Mouse (Mus musculus) frontal cortex, postnatal 36 days (tissue): ENCODE results near the gene Opn3.

Experiments
- DNase-seq, 2 experiments: peaks; one replicate each; pipeline ENCODE4 v3.0.0; 2022; ENCODE audit warnings: low spot score in 2 of 2

Gene Opn3

GRCm38 (mm10) chr1:175692246-175692996 is at the start of gene Opn3, which contains the start of gene Chml:
TSS of gene Opn3 (minus strand) at chr1:175692776.
TSS of gene Chml (minus strand) at chr1:175692901.
- peak; percentile 95 to 96 for DNase-seq

- no peak for DNase-seq
Observed at GRCm38 (mm10) chr1:175725771-175726170, 33.2 kb upstream of the Opn3 start.

- no peak for DNase-seq
Observed at GRCm38 (mm10) chr1:175716832-175717231, 24.3 kb upstream of the Opn3 start.

- DNase-seq: no peak
Observed at GRCm38 (mm10) chr1:175712338-175712909, 19.8 kb upstream of the Opn3 start.

GRCm38 (mm10) chr1:175708013-175708412 is 15.4 kb upstream of the Opn3 start:
- no peak for DNase-seq

GRCm38 (mm10) chr1:175707599-175707998 is 15.0 kb upstream of the Opn3 start:
- DNase-seq: no peak

- no peak for DNase-seq
Observed at GRCm38 (mm10) chr1:175701145-175701544, 8.6 kb upstream of the Opn3 start.

GRCm38 (mm10) chr1:175699796-175700195 is 7.2 kb upstream of the Opn3 start:
- DNase-seq: no peak

GRCm38 (mm10) chr1:175699375-175699774 is 6.8 kb upstream of the Opn3 start:
- DNase-seq: no peak

GRCm38 (mm10) chr1:175698293-175698692 is 5.7 kb upstream of the Opn3 start, which contains the start of gene Wdr64:
TSS of gene Wdr64 (plus strand) at chr1:175698593.
- no peak for DNase-seq

- DNase-seq: no peak
Observed at GRCm38 (mm10) chr1:175693429-175693960, 919 bp upstream of the Opn3 start.

GRCm38 (mm10) chr1:175692997-175693361 is 403 bp upstream of the Opn3 start:
- no peak for DNase-seq

GRCm38 (mm10) chr1:175691686-175692245 is 810 bp downstream of the Opn3 start:
- no peak for DNase-seq

GRCm38 (mm10) chr1:175680995-175681394 is 11.6 kb downstream of the Opn3 start:
- no peak for DNase-seq

- DNase-seq: no peak
Observed at GRCm38 (mm10) chr1:175677459-175677858, 15.1 kb downstream of the Opn3 start.

- DNase-seq: no peak
Observed at GRCm38 (mm10) chr1:175675116-175675515, 17.5 kb downstream of the Opn3 start.

GRCm38 (mm10) chr1:175673563-175674325 is 18.8 kb downstream of the Opn3 start:
- no peak for DNase-seq

- no peak for DNase-seq
Observed at GRCm38 (mm10) chr1:175671626-175672025, 20.9 kb downstream of the Opn3 start.

GRCm38 (mm10) chr1:175670042-175670441 is 22.5 kb downstream of the Opn3 start:
- no peak for DNase-seq

- DNase-seq: no peak
Observed at GRCm38 (mm10) chr1:175669456-175669855, 23.1 kb downstream of the Opn3 start.

GRCm38 (mm10) chr1:175668666-175669405 is 23.7 kb downstream of the Opn3 start:
- DNase-seq: peak in 1 of 2 experiments; percentile 49
